Mouse (Mus musculus) intestine, postnatal 0 days (tissue): ENCODE measurements around the gene Tead4. TPM values are rescaled to one million over a fixed set of nuclear protein-coding genes. Genes with fewer than 3 reads are reported as not detected.

Source experiments
- ATAC-seq: fragments of 200-750 bp; cut with Nextera tagmentation; 2 replicates; pipeline ENCODE4 v1.8.0; 2017; ENCODE audit warnings: mild to moderate bottlenecking, moderate TSS enrichment, moderate library complexity
- H3K27ac ChIP-seq: fragments of 300-500 bp; sonication (generic); 2 replicates; pipeline ENCODE4 v1.5.1; 2014; ENCODE audit warnings: mild to moderate bottlenecking, low read depth, low read length, moderate library complexity
- H3K27me3 ChIP-seq: fragments of 300-500 bp; sonication (generic); replicated peaks from 2 replicates; pipeline ENCODE4 v1.6.1; 2014; ENCODE audit warnings: low read length, mixed read lengths; ENCODE audit not compliant: control insufficient read depth, insufficient read depth
- H3K36me3 ChIP-seq: fragments of 300-500 bp; sonication (generic); 2 replicates; pipeline ENCODE4 v1.6.1; 2014; ENCODE audit warnings: mild to moderate bottlenecking, moderate library complexity; ENCODE audit not compliant: control insufficient read depth, insufficient read depth
- H3K4me1 ChIP-seq: fragments of 300-500 bp; sonication (generic); replicated peaks from 2 replicates; pipeline ENCODE4 v1.6.1; 2014; ENCODE audit warnings: antibody characterized with exemption, low read length, mixed read lengths; ENCODE audit not compliant: control insufficient read depth, insufficient read depth
- H3K4me2 ChIP-seq: fragments of 300-500 bp; sonication (generic); replicated peaks from 2 replicates; pipeline ENCODE4 v1.6.1; 2014; ENCODE audit warnings: low read depth, mild to moderate bottlenecking, moderate library complexity
- H3K4me3 ChIP-seq: fragments of 300-500 bp; sonication (generic); 2 replicates; pipeline ENCODE4 v1.5.1; 2014; ENCODE audit warnings: low read depth, low read length
- H3K9ac ChIP-seq: fragments of 300-500 bp; sonication (generic); 2 replicates; pipeline ENCODE4 v1.6.1; 2014; ENCODE audit warnings: mild to moderate bottlenecking, low read depth, low read length
- H3K9me3 ChIP-seq: fragments of 300-500 bp; sonication (generic); 2 replicates; pipeline ENCODE4 v1.6.1; 2016; ENCODE audit warnings: mixed run types; ENCODE audit not compliant: control insufficient read depth
- CTCF ChIP-seq: sonication (generic); IDR thresholded peaks from 2 replicates; pipeline ENCODE4 v1.5.1; 2016; ENCODE audit warnings: low read depth, mild to moderate bottlenecking, control low read depth, antibody characterized with exemption, moderate library complexity
- WGBS: fragments of 180-500 bp; shearing (Covaris S2); extraction: QIAGEN DNeasy Blood & Tissue Kit; methylation state at CpG from one replicate; pipeline ENCODE4 v1.1.7; 2014; 5-methylcytosine and 5-hydroxymethylcytosine counted together
- polyA plus RNA-seq: library from polyadenylated mRNA; unstranded; fragments of >200 nt; fragmentation: Nextera tagmentation; extraction: Ambion mirVana; gene quantifications from 2 replicates; pipeline ENCODE4 v1.2.1, GENCODE M21; 2015

Tead4 gene
- polyA plus RNA-seq, 1 experiment from 2014 or later, result 1.5 TPM

- Histone ChIP-seq H3K4me3 (no peak overlapping the region), H3K27me3 (no peaks in the 10 kb centered on the region), H3K27ac (no peak overlapping the region), H3K9ac (no peak overlapping the region), H3K4me2 (no peak overlapping the region), H3K9me3 (no peaks in the 10 kb centered on the region), H3K4me1 (no peaks in the 10 kb centered on the region), H3K36me3 (0 out of 2 replicates have a peak, but pooled peaks cover under 1% of the 10 kb centered on the region)
- TF ChIP-seq CTCF, result no peak
- ATAC-seq, result peak; percentile 58; the same call in 1 of the 2 replicates
- WGBS, result 77% methylated on average over 1 of the region's 1 CpGs
These were observed 27.1 kb downstream of the Tead4 start for GRCm38 (mm10) chr6:128273507-128273906.

- no peak overlapping the region for H3K9ac ChIP-seq
- no peaks in the 10 kb centered on the region for H3K9me3 ChIP-seq
- 0 out of 2 replicates have a peak, but pooled peaks cover 4% of the 10 kb centered on the region for H3K36me3 ChIP-seq
- no peak overlapping the region for H3K27ac ChIP-seq
- H3K4me2 ChIP-seq, result no peak overlapping the region
- no peak overlapping the region for H3K4me3 ChIP-seq
- TF ChIP-seq CTCF, result no peak
- no peaks in the 10 kb centered on the region for H3K27me3 ChIP-seq
- ATAC-seq, result no peak
- no peaks in the 10 kb centered on the region for H3K4me1 ChIP-seq
- 96% methylated on average over 17 of the region's 17 CpGs for WGBS
These were observed 27.9 kb downstream of the Tead4 start for GRCm38 (mm10) chr6:128272754-128273153.

GRCm38 (mm10) chr6:128269850-128270249 lies 30.8 kb downstream of the Tead4 start:
- TF ChIP-seq CTCF, result no peak
- H3K4me2 ChIP-seq, result no peak overlapping the region
- 75% methylated on average over 4 of the region's 4 CpGs for WGBS
- H3K9me3 ChIP-seq, result no peaks in the 10 kb centered on the region
- 0 out of 2 replicates have a peak, but pooled peaks cover 4% of the 10 kb centered on the region for H3K36me3 ChIP-seq
- ATAC-seq, result no peak
- H3K27me3 ChIP-seq, result no peaks in the 10 kb centered on the region
- no peak overlapping the region for H3K4me3 ChIP-seq
- H3K9ac ChIP-seq, result no peak overlapping the region
- H3K27ac ChIP-seq, result no peak overlapping the region
- H3K4me1 ChIP-seq, result no peaks in the 10 kb centered on the region

GRCm38 (mm10) chr6:128264870-128265526 lies 35.6 kb downstream of the Tead4 start:
- ATAC-seq, result no peak
- Histone ChIP-seq H3K27ac (no peak overlapping the region), H3K9me3 (no peaks in the 10 kb centered on the region), H3K36me3 (0 out of 2 replicates have a peak, but pooled peaks cover 4% of the 10 kb centered on the region), H3K9ac (no peak overlapping the region), H3K4me2 (no peak overlapping the region), H3K4me1 (no peaks in the 10 kb centered on the region), H3K27me3 (no peaks in the 10 kb centered on the region), H3K4me3 (no peak overlapping the region)
- TF ChIP-seq CTCF, result no peak
- WGBS, result 90% methylated on average over 8 of the region's 8 CpGs

- no peaks in the 10 kb centered on the region for H3K27me3 ChIP-seq
- 71% methylated on average over 1 of the region's 1 CpGs for WGBS
- H3K36me3 ChIP-seq, result no peaks in the 10 kb centered on the region
- H3K4me1 ChIP-seq, result no peaks in the 10 kb centered on the region
- no peak for ATAC-seq
- no peaks in the 10 kb centered on the region for H3K9me3 ChIP-seq
- H3K27ac ChIP-seq, result no peak overlapping the region
- no peak overlapping the region for H3K9ac ChIP-seq
- no peak overlapping the region for H3K4me3 ChIP-seq
- H3K4me2 ChIP-seq, result no peak overlapping the region
- no peak for TF ChIP-seq CTCF
These were observed 39.1 kb downstream of the Tead4 start for GRCm38 (mm10) chr6:128261486-128261885.

GRCm38 (mm10) chr6:128259252-128259651 lies 41.4 kb downstream of the Tead4 start:
- 79% methylated on average over 3 of the region's 3 CpGs for WGBS
- H3K4me1 ChIP-seq, result no peaks in the 10 kb centered on the region
- no peak overlapping the region for H3K27ac ChIP-seq
- no peaks in the 10 kb centered on the region for H3K27me3 ChIP-seq
- H3K4me2 ChIP-seq, result no peak overlapping the region
- no peak overlapping the region for H3K4me3 ChIP-seq
- H3K9ac ChIP-seq, result no peak overlapping the region
- TF ChIP-seq CTCF, result no peak
- no peaks in the 10 kb centered on the region for H3K36me3 ChIP-seq
- no peaks in the 10 kb centered on the region for H3K9me3 ChIP-seq
- no peak for ATAC-seq
